Mouse (Mus musculus) embryo, embryonic 11.5 days (tissue): Measurements from ENCODE around the gene Gm29049.
"Not testable (repeated sequence)": the region's sequence is repeated elsewhere in the genome, so short reads cannot be mapped to it uniquely, and the experiment has no call there.

ENCODE experiments used
- DNase-seq: peaks from one replicate; pipeline ENCODE4 v3.0.0-alpha.2; 2012; ENCODE audit warnings: low read depth, low spot score

The Gm29049 gene

GRCm38 (mm10) chrY:7997068-7997467 is at the start of gene Gm29049:
TSS of gene Gm29049 (minus strand) at chrY:7997168.
- not testable (repeated sequence) for DNase-seq
